In genomic region chr13:23682623-23682946, GRCm38 (mm10) we compare ENCODE assay signal across 10 mouse cellular contexts. TPM values are rescaled to one million over a fixed set of nuclear protein-coding genes. Genes with fewer than 3 reads are reported as not detected.
DNase-seq lines count a peak whose midpoint lies in the region; ATAC-seq and TF ChIP-seq lines count a peak whose summit lies in the region.
"Had no signal": no experiment of that assay in that cellular context is flagged by ENCODE, and none has a peak within 500 bp of the region (broad histone marks: within the 10 kb centered on the region; RNA-seq: fewer than 3 reads in every experiment).

No protein-coding gene starts in this region.

- H3K4me3 ChIP-seq in lung, embryonic 14.5 days (ENCODE audit: low read depth, low read length), result peak overlapping the region; percentile 41
- H3K4me3 ChIP-seq in embryonic facial prominence, embryonic 14.5 days (ENCODE audit: low read depth, low read length), result peak overlapping the region; percentile 50
- peak overlapping the region; percentile 47 for H3K4me3 ChIP-seq in intestine, embryonic 16.5 days (ENCODE audit: low read length)
- no peak overlapping the region; the same call in 1 of the 2 replicates for H3K4me3 ChIP-seq in neural tube, embryonic 12.5 days

- intact Hi-C loops in left cerebral cortex, postnatal 14 days (cut with DNase I), result loop anchor here (2.0 to 10.0 kb wide), 2 partner anchors 60 to 1638 kb away; partner anchors contain the start of genes Hist1h1e, Hist1h2ag, Hist1h2bj and Hist1h4i

- H3K9me3 ChIP-seq in lung, embryonic 14.5 days (ENCODE audit: low read depth, low read length), result no peaks in the 10 kb centered on the region
- H3K9me3 ChIP-seq in embryonic facial prominence, embryonic 14.5 days (ENCODE audit: control insufficient read depth, low read length), result no peaks in the 10 kb centered on the region
- no peaks in the 10 kb centered on the region for H3K9me3 ChIP-seq in intestine, embryonic 16.5 days (ENCODE audit: control insufficient read depth, low read length)
- no peaks in the 10 kb centered on the region for H3K9me3 ChIP-seq in neural tube, embryonic 12.5 days

- H3K36me3 ChIP-seq in lung, embryonic 14.5 days (ENCODE audit: insufficient read depth), result no peaks in the 10 kb centered on the region
- H3K36me3 ChIP-seq in embryonic facial prominence, embryonic 14.5 days (ENCODE audit: control insufficient read depth, insufficient read depth, low read length), result no peaks in the 10 kb centered on the region
- no peaks in the 10 kb centered on the region for H3K36me3 ChIP-seq in intestine, embryonic 16.5 days (ENCODE audit: control insufficient read depth, insufficient read depth, low read length)
- no peaks in the 10 kb centered on the region for H3K36me3 ChIP-seq in neural tube, embryonic 12.5 days

- WGBS in lung, embryonic 14.5 days, result 43% methylated on average over 1 of the region's 1 CpGs
- WGBS in embryonic facial prominence, embryonic 14.5 days, result 42% methylated on average over 1 of the region's 1 CpGs
- 23% methylated on average over 1 of the region's 1 CpGs for WGBS in intestine, embryonic 16.5 days
- 63% methylated on average over 1 of the region's 1 CpGs for WGBS in neural tube, embryonic 12.5 days

- peak; percentile 24 for DNase-seq in lung, embryonic 14.5 days
- DNase-seq in lung, postnatal 14 days, result no peak
- DNase-seq in embryonic facial prominence, embryonic 14.5 days (ENCODE audit: low spot score), result no peak
- no peak for DNase-seq in layer of hippocampus, postnatal 14 days (ENCODE audit: low spot score in 2 of 2)
- DNase-seq in left cerebral cortex, postnatal 14 days (ENCODE audit: low spot score in 2 of 2), result no peak
- no peak for DNase-seq in thymus, postnatal 14 days
- DNase-seq: thymus, postnatal 25 days had no signal

- H3K4me1 ChIP-seq in lung, embryonic 14.5 days (ENCODE audit: insufficient read depth), result peaks cover 9% of the 10 kb centered on the region; the same call in 1 of the 2 replicates
- peaks cover 16% of the 10 kb centered on the region for H3K4me1 ChIP-seq in embryonic facial prominence, embryonic 14.5 days (ENCODE audit: control insufficient read depth, insufficient read depth, low read length)
- H3K4me1 ChIP-seq in intestine, embryonic 16.5 days (ENCODE audit: control insufficient read depth, insufficient read depth, low read length), result peaks cover 11% of the 10 kb centered on the region; the same call in 1 of the 2 replicates
- peaks cover 12% of the 10 kb centered on the region for H3K4me1 ChIP-seq in neural tube, embryonic 12.5 days

- TF ChIP-seq CTCF in lung, embryonic 14.5 days (IDR thresholded peaks at IDR 0.05; ENCODE audit: low read depth), result no peak

- H3K9ac ChIP-seq in lung, embryonic 14.5 days, result peak overlapping the region; percentile 66
- H3K9ac ChIP-seq in embryonic facial prominence, embryonic 14.5 days (ENCODE audit: low read depth, low read length), result peak overlapping the region; percentile 60
- peak overlapping the region; percentile 64 for H3K9ac ChIP-seq in intestine, embryonic 16.5 days (ENCODE audit: low read depth, low read length)
- 0 out of 2 replicates have a peak overlapping the region, but pooled peaks have one; percentile 23 for H3K9ac ChIP-seq in neural tube, embryonic 12.5 days

- peak overlapping the region; percentile 72 for H3K4me2 ChIP-seq in lung, embryonic 14.5 days
- H3K4me2 ChIP-seq in embryonic facial prominence, embryonic 14.5 days (ENCODE audit: low read depth, low read length), result peak overlapping the region; percentile 68
- peak overlapping the region; percentile 58 for H3K4me2 ChIP-seq in intestine, embryonic 16.5 days (ENCODE audit: low read depth, low read length)
- H3K4me2 ChIP-seq in neural tube, embryonic 12.5 days (replicated peaks), result peak overlapping the region; percentile 67

- H3K27ac ChIP-seq in lung, embryonic 14.5 days (ENCODE audit: low read depth), result peak overlapping the region; percentile 96
- peak overlapping the region; percentile 92 for H3K27ac ChIP-seq in embryonic facial prominence, embryonic 14.5 days (replicated peaks; ENCODE audit: low read depth, low read length)
- H3K27ac ChIP-seq in intestine, embryonic 16.5 days (ENCODE audit: low read length), result peak overlapping the region; percentile 96
- no peak overlapping the region for H3K27ac ChIP-seq in neural tube, embryonic 12.5 days

- H3K27me3 ChIP-seq in lung, embryonic 14.5 days (ENCODE audit: insufficient read depth, low read length), result no peaks in the 10 kb centered on the region
- no peaks in the 10 kb centered on the region for H3K27me3 ChIP-seq in embryonic facial prominence, embryonic 14.5 days (replicated peaks; ENCODE audit: control insufficient read depth, insufficient read depth, low read length)
- no peaks in the 10 kb centered on the region for H3K27me3 ChIP-seq in intestine, embryonic 16.5 days (replicated peaks; ENCODE audit: control insufficient read depth, insufficient read depth, low read length)
- no peaks in the 10 kb centered on the region for H3K27me3 ChIP-seq in neural tube, embryonic 12.5 days (replicated peaks)

- no peak for ATAC-seq in lung, embryonic 14.5 days (ENCODE audit: insufficient read depth)
- ATAC-seq in embryonic facial prominence, embryonic 14.5 days (ENCODE audit: low read depth), result no peak
- no peak for ATAC-seq in intestine, embryonic 16.5 days
- no peak for ATAC-seq in neural tube, embryonic 12.5 days (ENCODE audit: low FRiP score, low read depth)

RNA-seq across cellular contexts. Expression of gene Hist1h2ac, which starts 1.2 kb away (rescaled TPM):
- polyA plus RNA-seq in lung, embryonic 14.5 days (2014; fragmentation: Nextera tagmentation; extraction: Ambion mirVana), result 1.5 and 2.1 TPM in 2 replicates
- polyA plus RNA-seq in embryonic facial prominence, embryonic 14.5 days (2014; fragmentation: Nextera tagmentation; extraction: Ambion mirVana), result 1.2 and 1.3 TPM in 2 replicates
- 0.94 and 1.0 TPM in 2 replicates for polyA plus RNA-seq in intestine, embryonic 16.5 days (2015; fragmentation: Nextera tagmentation; extraction: Ambion mirVana)
- polyA plus RNA-seq in neural tube, embryonic 12.5 days (2016; fragmentation: Nextera tagmentation; extraction: Ambion mirVana), result 0.66 and 0.74 TPM in 2 replicates
- 1 to 10 TPM; 2.9 TPM for total RNA-seq in layer of hippocampus, postnatal 14 days (2021)
- total RNA-seq in left cerebral cortex, postnatal 14 days (2021), result 1 to 10 TPM; 1.9 to 2.0 TPM

RNA-seq across cellular contexts. Expression of gene Hist1h2bc, which starts 1.4 kb away (rescaled TPM):
- polyA plus RNA-seq in lung, embryonic 14.5 days (2014; fragmentation: Nextera tagmentation; extraction: Ambion mirVana), result 52.9 and 55.1 TPM in 2 replicates
- 52.7 and 78.2 TPM in 2 replicates for polyA plus RNA-seq in embryonic facial prominence, embryonic 14.5 days (2014; fragmentation: Nextera tagmentation; extraction: Ambion mirVana)
- polyA plus RNA-seq in intestine, embryonic 16.5 days (2015; fragmentation: Nextera tagmentation; extraction: Ambion mirVana), result 101 and 110 TPM in 2 replicates
- polyA plus RNA-seq in neural tube, embryonic 12.5 days (2016; fragmentation: Nextera tagmentation; extraction: Ambion mirVana), result 28.0 and 29.4 TPM in 2 replicates
- 10 to 100 TPM; 37.1 to 42.7 TPM for total RNA-seq in layer of hippocampus, postnatal 14 days (2021)
- total RNA-seq in left cerebral cortex, postnatal 14 days (2021), result 10 to 100 TPM; 25.0 to 27.3 TPM

RNA-seq across cellular contexts. Expression of gene Hist1h1t, which starts 13.0 kb away (rescaled TPM):
- not detected in 2 replicates for polyA plus RNA-seq in lung, embryonic 14.5 days (2014; fragmentation: Nextera tagmentation; extraction: Ambion mirVana)
- polyA plus RNA-seq in embryonic facial prominence, embryonic 14.5 days (2014; fragmentation: Nextera tagmentation; extraction: Ambion mirVana), result 0.19 and 0.31 TPM in 2 replicates
- 0.15 and 0.20 TPM in 2 replicates for polyA plus RNA-seq in intestine, embryonic 16.5 days (2015; fragmentation: Nextera tagmentation; extraction: Ambion mirVana)
- polyA plus RNA-seq in neural tube, embryonic 12.5 days (2016; fragmentation: Nextera tagmentation; extraction: Ambion mirVana), result 0.23 TPM in 1 of 2 replicates, not detected in the other
- total RNA-seq in layer of hippocampus, postnatal 14 days (2021), result not detected
- under 1 TPM in 1 of 2 experiments, not detected in 1; 0.40 TPM for total RNA-seq in left cerebral cortex, postnatal 14 days (2021)
- polyA plus RNA-seq: gonadal fat pad, adult 2 months had no signal

RNA-seq across cellular contexts. Expression of gene Hist1h4c, which starts 15.7 kb away (rescaled TPM):
- polyA plus RNA-seq in lung, embryonic 14.5 days (2014; fragmentation: Nextera tagmentation; extraction: Ambion mirVana), result 11.2 and 11.4 TPM in 2 replicates
- 5.7 and 5.8 TPM in 2 replicates for polyA plus RNA-seq in embryonic facial prominence, embryonic 14.5 days (2014; fragmentation: Nextera tagmentation; extraction: Ambion mirVana)
- polyA plus RNA-seq in intestine, embryonic 16.5 days (2015; fragmentation: Nextera tagmentation; extraction: Ambion mirVana), result 2.9 and 3.1 TPM in 2 replicates
- 5.1 and 7.8 TPM in 2 replicates for polyA plus RNA-seq in neural tube, embryonic 12.5 days (2016; fragmentation: Nextera tagmentation; extraction: Ambion mirVana)
- 100 to 1,000 TPM in 1 of 2 experiments, 10 to 100 TPM in 1; 94.6 to 106 TPM for total RNA-seq in layer of hippocampus, postnatal 14 days (2021)
- 100 to 1,000 TPM; 100 to 103 TPM for total RNA-seq in left cerebral cortex, postnatal 14 days (2021)

RNA-seq across cellular contexts. Expression of gene Hfe, which starts 28.1 kb away (rescaled TPM):
- 8.4 and 12.1 TPM in 2 replicates for polyA plus RNA-seq in lung, embryonic 14.5 days (2014; fragmentation: Nextera tagmentation; extraction: Ambion mirVana)
- polyA plus RNA-seq in embryonic facial prominence, embryonic 14.5 days (2014; fragmentation: Nextera tagmentation; extraction: Ambion mirVana), result 9.6 and 10.3 TPM in 2 replicates
- polyA plus RNA-seq in intestine, embryonic 16.5 days (2015; fragmentation: Nextera tagmentation; extraction: Ambion mirVana), result 8.5 and 9.7 TPM in 2 replicates
- polyA plus RNA-seq in neural tube, embryonic 12.5 days (2016; fragmentation: Nextera tagmentation; extraction: Ambion mirVana), result 3.9 TPM in 2 replicates
- total RNA-seq in layer of hippocampus, postnatal 14 days (2021), result 1 to 10 TPM; 3.4 to 5.4 TPM
- total RNA-seq in left cerebral cortex, postnatal 14 days (2021), result 1 to 10 TPM; 2.9 to 3.1 TPM
